Mouse (Mus musculus) spleen, adult 2 months (tissue): Measurements from ENCODE around the gene Hormad2.

ENCODE experiments used
- CTCF ChIP-seq: fragments of 200-500 bp; IDR thresholded peaks from 2 replicates; pipeline ENCODE4 v1.5.1; 2011; ENCODE audit warnings: mild to moderate bottlenecking, inconsistent platforms; ENCODE audit not compliant: insufficient read depth, insufficient read length, insufficient replicate concordance; ENCODE audit errors: extremely low read depth
- POLR2A ChIP-seq: fragments of 200-500 bp; IDR thresholded peaks from 2 replicates; pipeline ENCODE4 v1.6.1; 2011; ENCODE audit warnings: low read depth, low read length, inconsistent platforms

- no peak for TF ChIP-seq POLR2A
- TF ChIP-seq CTCF, result no peak
Observed at GRCm38 (mm10) chr11:4320876-4321275, 120.0 kb downstream of the Hormad2 start.
